Mouse (Mus musculus) thymus, adult 2 months (tissue): Measurements from ENCODE around the gene Gm6993. TPM values are rescaled to one million over a fixed set of nuclear protein-coding genes. Genes with fewer than 3 reads are reported as not detected.

Experiments
- DNase-seq: peaks from one replicate; pipeline ENCODE4 v3.0.0; 2021
- H3K27ac ChIP-seq: fragments of 200-500 bp; 2 replicates; pipeline ENCODE4 v1.5.1; 2012; ENCODE audit warnings: low read length, control low read depth; ENCODE audit not compliant: control insufficient read depth, insufficient read depth
- H3K27me3 ChIP-seq: fragments of 200-500 bp; 2 replicates; pipeline ENCODE4 v1.6.1; 2012; ENCODE audit warnings: mild to moderate bottlenecking, low read length, moderate library complexity, mixed read lengths; ENCODE audit not compliant: control insufficient read depth, insufficient read depth
- H3K36me3 ChIP-seq: fragments of 200-500 bp; 2 replicates; pipeline ENCODE4 v1.6.1; 2012; ENCODE audit warnings: mild to moderate bottlenecking, low read length, moderate library complexity; ENCODE audit not compliant: control insufficient read depth, insufficient read depth
- H3K4me1 ChIP-seq: fragments of 200-500 bp; replicated peaks from 2 replicates; pipeline ENCODE4 v1.6.1; 2012; ENCODE audit warnings: low read length; ENCODE audit not compliant: control insufficient read depth, insufficient read depth
- H3K4me3 ChIP-seq: fragments of 200-500 bp; 2 replicates; pipeline ENCODE4 v1.5.1; 2012; ENCODE audit warnings: mild to moderate bottlenecking, low read length, control low read depth, moderate library complexity; ENCODE audit not compliant: control insufficient read depth, insufficient read depth
- CTCF ChIP-seq: fragments of 200-500 bp; IDR thresholded peaks from 2 replicates; pipeline ENCODE4 v1.5.1; 2012; ENCODE audit warnings: mild to moderate bottlenecking, control low read depth, low read length, moderate library complexity, borderline replicate concordance; ENCODE audit not compliant: control insufficient read depth, poor library complexity, insufficient read depth; ENCODE audit errors: extremely low read depth
- POLR2A ChIP-seq: fragments of 200-500 bp; IDR thresholded peaks from 2 replicates; pipeline ENCODE4 v1.6.1; 2012; ENCODE audit warnings: mild to moderate bottlenecking, low read length, control low read depth, moderate library complexity; ENCODE audit not compliant: control insufficient read depth, poor library complexity, insufficient read depth; ENCODE audit errors: extremely low read depth
- WGBS: fragments of 180-500 bp; shearing (Covaris S2); methylation state at CpG from one replicate; pipeline ENCODE4 v1.1.7; 2018; 5-methylcytosine and 5-hydroxymethylcytosine counted together
- polyA plus RNA-seq: library from polyadenylated mRNA; depleted of rRNA; stranded (reverse); fragments of >200 nt; gene quantifications from 2 replicates; pipeline ENCODE4 v1.2.3, GENCODE M21; 2012

The Gm6993 gene
- polyA plus RNA-seq, 1 experiment = not detected

- 85% methylated on average over 12 of the region's 12 CpGs for WGBS
- no peak overlapping the region for H3K27ac ChIP-seq
- H3K4me1 ChIP-seq = no peaks in the 10 kb centered on the region
- no peaks in the 10 kb centered on the region for H3K36me3 ChIP-seq
- no peak for DNase-seq
- H3K4me3 ChIP-seq = no peak overlapping the region
- H3K27me3 ChIP-seq = no peaks in the 10 kb centered on the region
- no peak for TF ChIP-seq CTCF
- no peak for TF ChIP-seq POLR2A
Observed at GRCm38 (mm10) chr12:31236861-31237595, 3.5 kb upstream of the Gm6993 start.

DNA sequence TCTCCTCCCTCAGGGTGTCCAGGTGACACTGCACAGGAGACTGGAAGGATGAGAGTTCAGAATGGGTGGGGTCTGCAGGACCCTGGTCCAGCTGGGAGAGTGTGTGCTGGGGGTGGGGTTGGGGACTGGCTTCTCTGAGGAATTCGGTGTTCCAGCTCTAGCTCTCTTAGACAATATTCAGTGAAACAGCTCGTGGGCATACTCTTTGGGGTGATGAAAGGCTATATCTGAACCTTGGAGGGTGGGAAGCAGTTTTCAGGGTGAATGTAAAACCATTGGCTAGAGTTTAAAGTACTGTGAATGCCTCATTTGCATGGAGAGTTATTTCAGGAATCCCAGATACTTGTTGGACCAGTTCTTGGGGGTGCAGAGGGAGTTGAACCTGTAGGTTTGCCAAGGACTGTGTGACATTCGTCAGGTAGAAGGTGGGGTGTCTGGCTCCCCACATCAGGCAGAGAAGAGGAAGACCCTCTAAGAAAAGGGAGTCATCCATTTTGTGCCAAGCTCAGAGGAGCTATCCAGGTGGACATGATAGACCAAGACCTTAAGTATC is 1.5 kb upstream of the Gm6993 start:
- no peaks in the 10 kb centered on the region for H3K36me3 ChIP-seq
- H3K27me3 ChIP-seq = no peaks in the 10 kb centered on the region
- TF ChIP-seq POLR2A = no peak
- no peak for TF ChIP-seq CTCF
- H3K4me3 ChIP-seq = no peak overlapping the region
- no peak overlapping the region for H3K27ac ChIP-seq
- H3K4me1 ChIP-seq = no peaks in the 10 kb centered on the region
- no peak for DNase-seq
- 88% methylated on average over 3 of the region's 3 CpGs for WGBS

DNA sequence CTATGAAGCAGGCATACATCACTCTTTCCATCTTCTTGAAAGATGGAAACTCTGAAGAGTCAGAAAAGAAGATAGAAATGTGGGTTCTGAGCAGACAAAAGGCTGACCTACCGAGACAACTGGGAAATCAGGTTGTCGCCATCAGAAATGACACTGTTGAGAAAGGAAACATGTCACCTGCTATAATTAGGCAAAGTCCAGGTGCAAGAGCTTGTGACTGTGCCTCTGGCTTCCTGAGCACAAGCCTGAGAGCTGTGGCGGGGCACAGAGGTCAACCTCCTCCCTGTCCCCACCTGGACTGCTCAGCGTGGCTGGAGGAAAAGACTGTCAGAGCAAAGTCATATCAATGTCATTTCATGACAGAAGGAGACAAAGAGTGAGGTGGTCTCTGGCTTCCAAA is 772 bp upstream of the Gm6993 start:
- TF ChIP-seq CTCF (no peak), POLR2A (no peak)
- Histone ChIP-seq H3K4me3 (no peak overlapping the region), H3K4me1 (no peaks in the 10 kb centered on the region), H3K36me3 (no peaks in the 10 kb centered on the region), H3K27ac (no peak overlapping the region), H3K27me3 (no peaks in the 10 kb centered on the region)
- WGBS = 67% methylated on average over 4 of the region's 4 CpGs
- no peak for DNase-seq

DNA sequence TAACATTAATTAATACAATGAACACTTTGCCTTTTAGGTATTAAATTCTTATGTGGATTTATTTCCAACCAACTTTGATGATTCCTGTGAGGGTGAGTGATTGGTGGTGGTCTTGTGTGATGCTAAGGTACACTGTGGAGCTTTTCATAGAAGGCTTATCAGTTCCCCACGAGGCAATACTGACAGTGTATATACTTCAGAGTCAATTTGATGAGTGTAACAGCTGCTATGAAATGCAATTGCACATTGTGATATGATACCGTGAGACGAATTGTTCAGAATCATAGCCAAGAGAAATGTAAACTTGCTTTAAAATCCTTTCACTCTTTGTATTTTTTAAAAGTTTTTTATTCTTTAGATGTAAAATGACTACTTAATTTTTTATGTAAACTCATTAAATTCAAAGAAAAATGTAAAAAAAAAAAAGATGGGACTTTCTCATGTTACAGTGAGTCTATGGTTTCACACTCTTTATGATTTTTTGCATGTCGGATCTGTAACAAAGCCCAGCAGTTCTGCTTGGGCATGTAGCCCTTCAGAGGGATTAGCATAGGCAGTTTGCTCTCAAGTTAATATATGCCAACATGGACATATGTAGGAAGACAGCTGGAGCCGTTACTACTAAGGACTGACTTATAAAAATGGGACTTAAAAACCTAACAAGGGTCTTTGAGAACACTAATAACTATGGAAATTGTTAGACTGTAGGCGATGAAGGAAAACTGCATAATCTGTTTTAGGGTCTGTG is 1.2 kb downstream of the Gm6993 start:
- DNase-seq = no peak

DNA sequence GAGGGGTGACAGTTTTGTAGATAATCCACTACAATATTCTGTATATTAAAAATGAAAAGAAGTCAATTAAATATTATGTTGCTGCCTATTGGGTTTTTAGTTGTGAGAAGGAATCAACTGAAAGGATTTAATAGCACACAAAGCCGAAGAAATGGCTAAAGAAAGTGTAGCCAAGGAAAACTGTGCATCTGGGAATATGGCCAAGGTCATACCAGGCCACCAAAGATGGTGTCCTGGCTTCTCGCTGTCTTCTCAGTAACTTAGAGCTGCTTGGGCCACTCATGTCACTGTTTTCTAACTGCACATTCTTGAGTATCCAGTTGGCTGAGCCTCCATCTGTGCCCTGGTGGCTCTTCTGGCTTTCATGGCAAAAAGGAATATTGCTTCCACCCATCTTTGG is 3.4 kb downstream of the Gm6993 start:
- WGBS = 94% methylated on average over 2 of the region's 2 CpGs
- no peak overlapping the region for H3K4me3 ChIP-seq
- no peak for TF ChIP-seq POLR2A
- no peaks in the 10 kb centered on the region for H3K4me1 ChIP-seq
- H3K27ac ChIP-seq = no peak overlapping the region
- no peak for DNase-seq
- no peaks in the 10 kb centered on the region for H3K36me3 ChIP-seq
- no peaks in the 10 kb centered on the region for H3K27me3 ChIP-seq

More for the DNA sequence above, 1.2 kb downstream of the Gm6993 start:
- H3K4me3 ChIP-seq = no peak overlapping the region
- H3K36me3 ChIP-seq = no peaks in the 10 kb centered on the region
- H3K4me1 ChIP-seq = no peaks in the 10 kb centered on the region
- TF ChIP-seq POLR2A = no peak
- TF ChIP-seq CTCF = no peak
- no peak overlapping the region for H3K27ac ChIP-seq
- no peaks in the 10 kb centered on the region for H3K27me3 ChIP-seq
- 79% methylated on average over 6 of the region's 6 CpGs for WGBS

GRCm38 (mm10) chr12:31244691-31245090 is 4.1 kb downstream of the Gm6993 start:
- 93% methylated on average over 3 of the region's 3 CpGs for WGBS
- Histone ChIP-seq H3K4me3 (no peak overlapping the region), H3K27ac (no peak overlapping the region), H3K4me1 (no peaks in the 10 kb centered on the region), H3K27me3 (no peaks in the 10 kb centered on the region), H3K36me3 (no peaks in the 10 kb centered on the region)
- TF ChIP-seq CTCF = no peak
- TF ChIP-seq POLR2A = no peak
- DNase-seq = no peak

DNA sequence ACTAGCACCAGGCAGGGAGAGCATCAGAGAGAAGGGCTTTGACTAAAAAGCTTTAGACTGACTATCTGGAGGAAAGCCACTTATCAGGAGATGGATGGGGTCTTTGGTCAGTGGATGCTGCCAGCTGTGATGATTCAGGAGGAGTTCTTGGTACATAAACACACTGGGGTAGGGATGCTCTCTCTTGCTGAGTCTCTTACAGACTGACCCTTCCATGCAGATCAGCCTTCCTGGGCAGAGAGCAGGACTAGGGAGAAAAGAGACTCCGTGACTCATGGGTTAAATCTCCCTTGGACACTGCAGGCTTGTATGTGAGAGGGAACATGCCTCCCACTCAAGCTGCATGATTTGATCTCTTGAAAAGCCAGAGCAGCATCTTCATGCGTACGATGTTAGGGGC is 5.6 kb downstream of the Gm6993 start:
- H3K4me1 ChIP-seq = no peaks in the 10 kb centered on the region
- H3K27me3 ChIP-seq = no peaks in the 10 kb centered on the region
- no peaks in the 10 kb centered on the region for H3K36me3 ChIP-seq
- TF ChIP-seq POLR2A (no peak), CTCF (no peak)
- no peak overlapping the region for H3K4me3 ChIP-seq
- no peak overlapping the region for H3K27ac ChIP-seq
- WGBS = 93% methylated on average over 3 of the region's 3 CpGs
- DNase-seq = no peak
